Mouse (Mus musculus) spleen, adult 2 months (tissue): Measurements from ENCODE around the gene Ccdc146.

ENCODE experiments used
- CTCF ChIP-seq: fragments of 200-500 bp; IDR thresholded peaks from 2 replicates; pipeline ENCODE4 v1.5.1; 2011; ENCODE audit warnings: mild to moderate bottlenecking, inconsistent platforms; ENCODE audit not compliant: insufficient read depth, insufficient read length, insufficient replicate concordance; ENCODE audit errors: extremely low read depth
- POLR2A ChIP-seq: fragments of 200-500 bp; IDR thresholded peaks from 2 replicates; pipeline ENCODE4 v1.6.1; 2011; ENCODE audit warnings: low read depth, low read length, inconsistent platforms

DNA sequence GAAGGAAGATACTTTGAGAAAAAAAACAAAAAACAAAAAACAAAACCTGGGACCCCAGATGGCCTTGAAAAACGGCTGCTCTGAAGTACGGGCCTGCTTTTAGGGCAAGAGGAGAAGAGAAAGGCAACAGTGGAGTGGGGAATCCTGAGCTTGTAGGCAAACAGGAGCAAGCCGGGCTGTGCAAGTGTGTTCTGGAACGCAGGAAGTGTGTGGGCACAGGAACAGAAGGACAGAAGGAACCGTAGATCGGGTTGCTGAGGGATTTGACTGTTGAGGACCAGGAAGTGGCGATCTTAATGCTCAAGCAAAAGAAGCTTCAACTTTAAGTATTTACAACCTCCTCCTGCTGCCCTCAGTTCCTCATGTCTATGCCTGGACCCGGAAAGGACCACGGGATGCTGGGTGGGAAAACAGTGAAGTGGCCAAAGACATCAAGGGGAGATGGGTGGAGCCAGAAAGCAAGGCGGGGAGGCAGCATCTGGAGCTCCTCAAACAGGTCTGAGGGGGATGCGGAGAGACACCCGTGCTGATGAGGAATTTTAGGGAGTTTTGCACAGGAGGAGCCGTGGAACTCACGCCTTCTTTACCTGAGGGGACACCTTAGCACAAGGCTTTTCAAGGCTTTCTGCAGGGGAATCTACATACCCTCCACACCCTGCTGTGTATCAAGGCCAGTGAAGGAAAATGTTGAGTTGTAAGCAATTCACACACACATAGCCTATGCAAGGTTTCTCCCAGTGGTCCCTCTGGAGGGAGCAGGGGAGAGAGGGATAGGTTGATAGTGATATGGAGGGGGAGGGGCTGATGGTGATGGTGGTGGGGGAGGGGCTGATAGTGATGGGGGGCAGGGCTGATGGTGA, 40.9 kb downstream of the Ccdc146 start:
- TF ChIP-seq CTCF (no peak), POLR2A (no peak)
